Mouse (Mus musculus): Measurements from ENCODE around the gene Plb1.

Gene Plb1

DNA sequence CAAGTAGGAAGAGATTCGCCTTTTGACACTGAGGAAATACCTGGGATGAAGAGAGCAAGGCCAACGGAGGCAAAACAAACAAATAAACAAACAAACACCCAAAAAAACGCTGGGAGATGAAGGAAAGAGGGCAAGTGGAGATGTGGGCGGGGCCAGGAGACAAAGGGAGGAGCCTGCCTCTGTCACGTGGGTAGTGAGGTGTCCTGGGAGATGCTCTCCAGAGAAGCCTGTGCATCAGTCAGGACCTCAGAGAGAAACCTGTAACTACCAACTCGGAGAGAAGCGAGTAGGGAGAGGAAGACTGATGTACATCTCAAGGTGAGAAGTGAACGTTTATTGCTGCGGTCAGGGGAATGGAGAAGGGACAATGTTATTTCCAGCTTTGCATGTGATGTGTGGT, at the start of gene Plb1:
Gene Plb1 (plus strand): TSS at position 235 of the 400 bp plus-strand sequence.
- POLR2A ChIA-PET = no interaction called here
- CTCF ChIA-PET = no interaction called here

DNA sequence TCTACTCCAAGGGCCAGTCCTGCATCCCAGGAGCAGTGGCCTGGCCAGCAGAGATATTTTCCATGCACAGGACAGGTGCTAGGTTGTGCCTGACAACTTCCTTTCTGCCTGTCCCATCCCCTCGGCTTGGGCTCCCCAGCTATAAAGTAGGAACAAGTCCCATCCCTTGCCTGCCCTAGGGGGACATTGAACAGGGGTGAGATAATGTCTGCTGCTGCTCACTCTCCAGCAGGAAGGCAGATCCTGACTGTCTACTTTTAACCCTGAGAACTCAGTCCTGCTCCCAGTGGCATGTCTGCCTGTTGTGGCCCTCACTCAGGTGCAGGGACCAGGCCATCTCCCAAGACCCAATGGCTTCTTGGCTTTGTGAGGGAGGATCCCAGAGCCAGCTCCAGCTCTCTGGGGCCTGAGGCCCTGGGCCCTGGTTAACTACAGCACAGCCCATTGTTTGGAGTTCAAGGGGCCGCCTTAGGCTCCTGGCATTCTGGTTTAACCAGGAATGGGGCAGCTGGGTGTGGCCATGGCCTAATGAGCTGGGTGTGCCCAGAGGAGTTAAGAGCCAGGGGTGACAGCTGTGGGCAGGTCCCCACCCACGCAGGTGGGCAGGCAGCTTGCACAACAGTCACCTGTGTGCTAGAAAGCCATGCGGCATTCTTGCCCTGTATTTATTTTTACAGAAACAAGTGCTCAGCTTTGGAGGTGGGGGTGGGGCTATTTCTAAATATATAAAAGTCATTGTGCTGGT, 49.5 kb upstream of the Plb1 start:
- CTCF ChIA-PET = interaction anchor here in 3 of 4 experiments (0.7 to 2.0 kb wide), 6 partner anchors 15 to 584 kb away, joined by 3 to 8 read pairs (median 4); no protein-coding TSS in a partner anchor
- POLR2A ChIA-PET = interaction anchor here in 3 of 4 experiments (0.7 to 1.5 kb wide), 8 partner anchors 11 to 586 kb away, joined by 3 to 6 read pairs (median 4); partner anchors contain the start of gene Mrpl33 (in 1 of the 3)

DNA sequence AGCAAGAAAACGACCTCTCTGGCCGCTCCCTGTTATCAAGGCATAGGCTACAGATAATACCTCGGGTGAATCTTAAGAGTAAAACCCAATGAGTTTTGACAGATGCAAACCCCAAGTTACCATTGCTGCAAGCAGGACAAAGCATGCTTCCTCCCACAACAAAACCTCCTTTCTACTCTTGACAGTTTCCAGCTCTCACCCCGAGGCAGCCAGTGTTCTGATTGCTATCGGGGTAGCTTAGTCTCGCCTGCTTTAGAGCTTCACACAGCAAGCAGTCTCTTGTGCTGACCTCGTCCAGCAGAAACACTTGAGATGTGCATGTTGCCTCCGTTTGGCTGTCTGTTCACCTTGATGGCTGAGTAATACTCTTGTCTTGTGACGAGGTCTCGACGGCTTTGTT, 44.8 kb upstream of the Plb1 start:
- CTCF ChIA-PET = no interaction called here
- POLR2A ChIA-PET = interaction anchor here in 1 of 4 experiments (1.3 kb wide), 1 partner anchor 14 kb away, joined by 3 read pairs; no protein-coding TSS in a partner anchor

DNA sequence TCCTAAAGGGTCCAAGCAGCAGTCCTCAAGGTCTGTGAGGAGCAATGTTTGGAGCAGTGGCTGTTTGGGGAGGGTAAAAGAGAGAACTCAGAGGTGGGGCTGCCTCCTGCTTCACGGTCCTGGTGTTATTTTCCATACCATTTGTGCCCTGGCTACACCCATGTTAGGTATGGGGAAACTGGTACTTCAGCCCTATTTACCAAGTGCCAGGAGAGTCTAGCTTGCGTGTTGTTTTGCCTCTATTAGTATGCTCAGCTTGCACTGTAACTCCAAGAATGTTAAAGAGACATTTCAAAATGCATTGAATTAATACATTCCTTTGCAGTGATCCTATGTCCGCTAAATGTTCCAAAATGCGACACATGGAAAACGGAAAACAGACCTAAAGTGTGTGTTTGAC, 41.2 kb upstream of the Plb1 start:
- ChIA-PET CTCF (interaction anchor here in 2 of 4 experiments (0.6 to 0.7 kb wide), 2 partner anchors 274 to 592 kb away, joined by 3 read pairs; no protein-coding TSS in a partner anchor), POLR2A (no interaction called here)

DNA sequence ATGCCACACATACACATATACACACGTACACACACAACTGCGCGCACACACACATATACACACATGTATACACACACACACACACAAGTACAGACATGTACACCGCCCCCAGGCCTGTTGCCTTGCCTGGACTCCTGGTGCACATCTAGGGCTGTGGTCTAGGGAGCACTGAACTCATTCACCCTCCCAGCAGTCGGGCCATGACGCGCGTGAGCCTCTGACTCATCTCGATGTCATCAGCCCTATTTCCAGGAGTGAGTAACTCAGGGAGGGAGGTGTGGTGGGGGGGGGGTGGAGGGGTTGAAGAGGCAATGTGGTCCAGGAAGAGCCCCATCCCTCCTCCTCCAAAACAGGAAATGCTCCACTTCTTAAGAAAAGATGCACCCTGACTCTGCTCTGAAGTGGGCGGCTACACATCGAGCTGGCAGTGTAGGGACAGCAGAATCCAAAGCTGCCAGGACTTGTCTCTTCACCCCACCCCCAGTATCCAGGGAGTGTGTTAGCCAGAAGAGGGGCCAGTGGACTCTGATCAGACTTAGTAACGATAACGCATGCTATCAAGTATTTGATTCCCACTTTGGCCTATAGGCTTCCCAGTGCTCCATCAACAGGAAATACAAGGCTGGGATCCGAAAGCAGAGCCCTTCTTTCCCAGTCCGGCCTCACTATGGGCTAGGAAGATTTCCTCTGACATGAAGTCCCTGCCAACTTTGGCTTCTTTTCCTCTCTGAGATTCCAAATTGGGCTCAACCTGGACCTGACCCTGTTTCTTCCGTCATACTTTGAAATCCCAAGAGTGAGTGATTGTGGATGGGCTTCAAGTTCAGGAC, 40.3 kb upstream of the Plb1 start:
- ChIA-PET POLR2A (interaction anchor here in 1 of 4 experiments (0.6 to 1.2 kb wide), 2 partner anchors 21 to 22 kb away, joined by 3 read pairs; no protein-coding TSS in a partner anchor), CTCF (interaction anchor here in 1 of 4 experiments (0.6 to 0.7 kb wide), 2 partner anchors 53 to 621 kb away, joined by 3 to 4 read pairs; no protein-coding TSS in a partner anchor)

DNA sequence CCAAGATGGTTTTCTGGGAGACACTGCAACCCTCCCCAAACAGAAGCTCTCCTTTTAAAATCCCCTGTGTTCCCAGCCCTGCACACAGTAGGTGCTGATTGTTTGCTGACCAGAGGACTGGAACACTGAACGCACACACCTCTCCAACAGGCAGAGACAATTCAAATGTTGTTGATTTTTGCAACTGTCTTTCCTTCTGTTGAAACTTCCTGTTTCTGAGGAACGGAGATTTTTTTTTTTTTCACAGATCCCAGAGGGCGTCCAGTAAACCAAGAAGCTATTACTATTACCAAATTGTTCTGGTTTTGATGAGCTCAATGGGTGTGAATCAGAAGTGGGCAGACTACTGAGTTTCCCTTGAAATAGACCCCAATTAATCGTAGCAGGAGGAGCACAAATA, 38.3 kb upstream of the Plb1 start:
- ChIA-PET POLR2A (interaction anchor here in 2 of 4 experiments (0.7 to 0.8 kb wide), 3 partner anchors 18 to 596 kb away, joined by 3 to 4 read pairs (median 3); no protein-coding TSS in a partner anchor), CTCF (interaction anchor here in 2 of 4 experiments (0.9 to 1.0 kb wide), 2 partner anchors 268 to 598 kb away, joined by 3 read pairs; partner anchors contain the start of gene Mrpl33 (in 1 of the 2))

DNA sequence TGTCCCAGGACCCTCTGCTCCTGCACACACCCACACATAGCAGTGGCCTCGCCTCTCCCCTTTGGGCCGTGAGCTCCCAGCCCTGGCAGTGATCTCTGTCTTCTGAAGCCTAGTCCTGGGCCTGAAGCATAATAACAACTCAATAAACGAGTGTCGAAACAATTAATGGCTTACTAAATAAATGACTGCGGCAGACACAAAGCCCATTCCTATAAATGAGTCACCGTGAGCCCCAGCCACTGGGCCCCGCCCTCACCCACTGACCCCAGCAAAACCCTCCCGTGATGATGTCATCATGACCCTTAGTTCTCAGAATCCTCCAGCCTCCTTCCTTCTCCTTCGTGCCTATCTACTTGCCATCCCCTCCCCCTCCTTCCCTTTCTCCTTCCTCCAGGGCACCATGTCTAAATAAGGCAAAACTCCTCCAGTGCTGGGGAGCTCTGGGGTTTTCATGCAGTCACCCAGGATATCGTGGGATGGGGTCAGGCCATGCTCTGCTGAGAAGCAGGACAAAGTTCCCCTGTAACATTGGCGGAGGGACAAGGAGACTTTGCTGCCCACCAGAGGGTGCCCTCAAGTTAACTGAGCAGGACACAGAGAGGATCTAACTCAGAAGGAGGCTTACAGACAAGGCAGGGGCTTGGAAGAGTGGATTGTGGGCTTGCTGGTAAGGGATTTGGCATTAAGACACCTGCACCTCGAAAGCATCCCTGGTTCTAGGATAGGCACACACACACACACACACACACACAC, 36.5 kb upstream of the Plb1 start:
- ChIA-PET CTCF (interaction anchor here in 2 of 4 experiments (0.5 to 1.0 kb wide), 4 partner anchors 9 to 839 kb away, joined by 3 to 4 read pairs (median 3); no protein-coding TSS in a partner anchor), POLR2A (interaction anchor here in 1 of 4 experiments (1.0 to 1.4 kb wide), 3 partner anchors 13 to 597 kb away, joined by 3 read pairs; no protein-coding TSS in a partner anchor)

DNA sequence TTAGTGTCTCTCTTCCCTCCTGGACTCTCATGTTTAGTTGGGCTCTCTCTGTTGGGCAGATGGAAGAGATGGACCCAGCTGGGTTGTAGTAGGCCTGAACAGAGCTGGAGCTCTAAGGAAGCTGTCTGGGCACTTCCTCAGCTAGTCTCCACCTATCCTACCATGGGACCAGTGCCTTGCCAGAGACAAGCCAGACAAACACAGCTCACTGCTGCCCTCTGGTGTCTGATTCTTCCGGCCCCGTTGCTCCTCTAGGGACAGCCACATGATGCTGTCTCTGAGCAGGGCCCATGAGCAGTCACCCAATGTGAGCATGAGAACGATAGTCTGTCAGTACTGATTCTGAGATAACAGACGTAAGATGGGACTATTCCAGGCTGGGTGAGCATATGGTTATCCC, 34.8 kb upstream of the Plb1 start:
- POLR2A ChIA-PET = interaction anchor here in 2 of 4 experiments (0.9 to 1.5 kb wide), 8 partner anchors 10 to 601 kb away, joined by 3 to 9 read pairs (median 4); partner anchors contain the start of gene Mrpl33 (in 1 of the 2)

DNA sequence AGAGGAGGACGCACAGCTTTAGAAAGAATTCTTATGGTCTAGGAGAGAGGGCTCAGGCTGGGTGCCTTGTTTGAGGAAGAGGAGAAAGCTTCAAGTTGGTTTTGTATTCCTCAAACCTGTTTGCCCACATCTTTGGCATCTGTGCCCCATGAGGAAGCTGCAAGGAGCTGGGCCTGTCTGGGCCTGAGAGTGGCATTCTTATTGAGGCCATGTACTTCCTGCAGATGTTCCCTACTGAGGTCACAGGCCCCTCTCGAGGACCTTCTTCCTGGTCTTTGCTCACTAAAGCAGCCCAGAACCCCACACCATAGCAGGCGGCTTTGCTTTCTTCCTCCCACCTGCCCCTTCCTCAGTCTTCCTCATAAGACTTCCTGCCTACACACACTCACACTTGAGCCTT, 33.4 kb upstream of the Plb1 start:
- ChIA-PET POLR2A (interaction anchor here in 2 of 4 experiments (0.9 to 1.3 kb wide), 3 partner anchors 8 to 603 kb away, joined by 3 read pairs; partner anchors contain the start of gene Mrpl33 (in 1 of the 2)), CTCF (interaction anchor here in 3 of 4 experiments (0.6 to 4.7 kb wide), 5 partner anchors 10 to 636 kb away, joined by 3 to 59 read pairs (median 7); partner anchors contain the start of gene Mrpl33 (in 1 of the 3))

More for the DNA sequence above, 34.8 kb upstream of the Plb1 start:
- CTCF ChIA-PET = interaction anchor here (0.5 to 4.7 kb wide), 34 partner anchors 9 to 979 kb away, joined by 3 to 59 read pairs (median 4); partner anchors contain the start of gene Mrpl33 (in 3 of the 4)

DNA sequence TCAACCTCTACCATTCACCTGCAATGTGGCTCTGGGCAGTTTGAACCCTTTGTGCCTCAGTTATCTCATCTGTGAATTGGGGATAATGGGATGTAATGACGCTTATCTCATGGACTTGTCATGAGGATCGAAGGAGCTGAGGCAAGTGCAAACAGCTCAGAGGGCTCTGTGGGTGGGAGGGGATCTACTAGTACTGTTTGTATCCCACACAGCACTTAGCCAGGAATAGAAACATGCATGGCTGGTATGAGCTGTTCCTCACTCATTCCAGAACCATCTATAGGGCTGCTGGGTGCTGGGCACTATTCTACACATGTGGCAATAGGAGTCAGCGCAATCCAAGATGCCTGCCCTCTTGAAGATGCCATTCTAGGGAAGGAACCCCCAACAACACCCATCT, 32.9 kb upstream of the Plb1 start:
- ChIA-PET POLR2A (interaction anchor here in 1 of 4 experiments (1.3 kb wide), 1 partner anchor 23 kb away, joined by 3 read pairs; no protein-coding TSS in a partner anchor), CTCF (interaction anchor here in 2 of 4 experiments (0.6 to 4.7 kb wide), 3 partner anchors 32 to 637 kb away, joined by 3 to 59 read pairs (median 7); partner anchors contain the start of gene Mrpl33 (in 1 of the 2))

DNA sequence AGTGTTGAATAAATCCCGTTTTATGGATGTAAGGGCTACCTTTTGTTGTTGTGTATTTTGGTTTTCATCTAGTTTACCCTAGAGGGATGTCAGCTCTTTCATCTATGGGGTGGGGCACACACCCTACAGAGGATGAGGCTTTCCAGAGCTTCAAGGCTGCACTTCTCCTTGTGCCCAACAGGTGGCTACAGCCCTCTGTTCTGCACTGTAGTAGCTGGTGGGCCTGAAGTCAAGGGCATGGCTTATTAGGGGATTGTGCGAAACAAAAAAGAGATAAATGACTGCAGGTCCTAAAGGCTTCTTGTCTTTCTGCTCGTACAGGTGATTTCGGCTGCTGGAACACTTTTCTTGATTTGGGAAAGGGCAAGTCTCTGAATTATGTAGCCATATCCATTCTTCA, 27.9 kb upstream of the Plb1 start:
- POLR2A ChIA-PET = interaction anchor here in 2 of 4 experiments (0.9 to 1.1 kb wide), 2 partner anchors 12 to 22 kb away, joined by 3 to 4 read pairs; no protein-coding TSS in a partner anchor
- CTCF ChIA-PET = interaction anchor here (0.5 to 3.2 kb wide), 28 partner anchors 8 to 1879 kb away, joined by 3 to 13 read pairs (median 4); partner anchors contain the start of gene Mrpl33 (in 1 of the 4)

DNA sequence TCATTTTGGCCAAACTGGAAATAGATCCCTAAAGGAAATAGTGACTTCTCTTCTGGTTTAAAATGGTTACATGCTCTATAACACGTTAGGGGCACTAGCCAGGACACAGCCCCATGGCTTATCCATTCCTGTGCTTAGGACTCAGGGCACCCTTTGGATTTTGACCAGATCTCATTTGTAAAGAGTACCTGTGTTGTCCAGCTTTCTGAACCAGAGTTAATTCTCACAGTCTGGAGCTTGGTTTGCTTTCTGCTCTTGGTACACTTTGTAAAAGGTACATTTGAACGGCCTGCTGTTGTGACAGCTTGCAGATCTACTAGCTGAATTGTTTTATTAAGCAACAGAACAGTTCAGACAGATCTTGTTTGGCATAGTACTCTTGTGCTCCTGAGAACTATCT, 25.8 kb upstream of the Plb1 start:
- POLR2A ChIA-PET = interaction anchor here in 2 of 4 experiments (0.6 to 1.3 kb wide), 3 partner anchors 8 to 579 kb away, joined by 3 read pairs; no protein-coding TSS in a partner anchor

DNA sequence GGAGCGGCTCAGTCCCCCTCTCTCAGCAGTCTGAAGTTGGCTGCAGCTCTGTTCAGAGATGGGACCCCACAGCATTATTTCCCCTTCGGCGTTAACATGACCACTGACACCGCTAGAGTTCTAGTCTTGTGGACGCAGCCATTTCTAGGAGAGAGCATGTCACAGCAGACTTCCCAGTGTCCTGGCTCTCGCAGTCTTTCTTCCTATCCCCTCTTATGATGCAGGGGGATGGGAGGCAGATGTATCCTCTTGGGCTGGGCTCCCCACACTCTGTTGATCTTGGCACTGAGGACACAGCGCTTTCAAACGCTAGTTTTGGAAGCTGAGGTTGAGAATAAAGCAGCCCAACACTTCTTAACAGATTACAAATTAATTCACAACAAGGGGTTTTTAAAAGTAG, 24.0 kb upstream of the Plb1 start:
- CTCF ChIA-PET = interaction anchor here in 1 of 4 experiments (0.9 kb wide), 1 partner anchor 610 kb away, joined by 3 read pairs; no protein-coding TSS in a partner anchor
- POLR2A ChIA-PET = interaction anchor here in 1 of 4 experiments (1.3 kb wide), 1 partner anchor 8 kb away, joined by 4 read pairs; no protein-coding TSS in a partner anchor

More for the DNA sequence above, 25.8 kb upstream of the Plb1 start:
- CTCF ChIA-PET = interaction anchor here in 1 of 4 experiments (3.2 kb wide), 1 partner anchor 10 kb away, joined by 12 read pairs; no protein-coding TSS in a partner anchor

DNA sequence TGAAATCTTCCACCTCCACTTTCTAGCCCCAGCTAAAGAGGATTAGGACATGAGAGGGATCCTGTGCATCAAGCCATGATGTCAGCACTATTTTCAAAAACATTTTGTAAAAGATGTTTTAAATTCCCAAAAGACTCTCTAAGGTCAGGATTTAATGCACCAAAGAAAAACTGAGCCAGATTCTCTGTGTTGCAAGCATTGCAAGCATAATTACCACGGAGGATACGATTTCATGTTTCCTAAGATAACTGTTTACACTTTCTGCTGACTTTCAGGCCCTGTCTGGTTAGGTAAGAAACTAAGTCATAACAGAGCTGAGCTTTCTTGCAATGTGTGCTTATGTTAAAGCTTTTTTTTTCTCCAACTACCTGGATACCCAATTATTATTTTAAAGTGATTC, 21.5 kb upstream of the Plb1 start:
- CTCF ChIA-PET = interaction anchor here in 2 of 4 experiments (0.6 to 1.6 kb wide), 2 partner anchors 13 to 72 kb away, joined by 4 to 7 read pairs; no protein-coding TSS in a partner anchor
- POLR2A ChIA-PET = no interaction called here

DNA sequence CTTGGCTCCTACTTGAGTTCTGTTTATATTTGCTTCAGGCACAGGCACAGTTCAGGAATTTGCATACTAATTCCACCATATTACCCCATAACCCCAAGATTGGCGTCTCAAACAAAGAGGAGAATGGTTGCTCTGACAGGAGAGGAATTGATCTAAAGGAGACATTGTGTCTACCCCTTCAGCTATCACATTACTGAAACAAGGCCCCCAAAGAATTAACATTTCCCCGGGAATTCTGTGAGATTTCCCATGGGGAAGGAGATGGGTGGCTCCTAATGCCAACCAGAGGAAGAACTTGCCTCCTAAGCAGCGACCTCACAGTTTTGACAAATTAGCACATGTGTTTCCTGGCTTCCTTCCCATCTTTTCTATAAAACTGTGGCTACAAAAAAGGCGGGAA, 18.8 kb upstream of the Plb1 start:
- ChIA-PET POLR2A (no interaction called here), CTCF (interaction anchor here in 2 of 4 experiments (0.9 to 1.5 kb wide), 4 partner anchors 9 to 286 kb away, joined by 3 to 5 read pairs (median 4); no protein-coding TSS in a partner anchor)

DNA sequence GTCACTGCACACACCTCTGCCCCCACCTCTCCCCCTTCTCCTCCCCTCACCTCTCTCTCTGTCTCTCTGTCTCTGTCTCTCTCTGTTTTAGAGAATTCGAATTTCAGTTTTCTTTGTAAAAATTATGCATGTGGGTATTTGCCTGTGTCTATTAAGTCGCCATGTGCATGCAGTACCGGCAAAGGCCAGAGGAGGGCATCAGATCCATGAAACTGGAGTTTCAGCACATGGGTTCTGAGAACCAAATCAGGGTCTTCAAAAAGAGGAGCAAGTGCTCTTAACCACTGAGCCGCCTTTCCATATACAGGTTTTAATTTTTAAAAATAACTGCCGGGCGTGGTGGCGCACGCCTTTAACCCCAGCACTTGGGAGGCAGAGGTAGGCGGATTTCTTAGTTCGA, 17.0 kb upstream of the Plb1 start:
- CTCF ChIA-PET = no interaction called here

DNA sequence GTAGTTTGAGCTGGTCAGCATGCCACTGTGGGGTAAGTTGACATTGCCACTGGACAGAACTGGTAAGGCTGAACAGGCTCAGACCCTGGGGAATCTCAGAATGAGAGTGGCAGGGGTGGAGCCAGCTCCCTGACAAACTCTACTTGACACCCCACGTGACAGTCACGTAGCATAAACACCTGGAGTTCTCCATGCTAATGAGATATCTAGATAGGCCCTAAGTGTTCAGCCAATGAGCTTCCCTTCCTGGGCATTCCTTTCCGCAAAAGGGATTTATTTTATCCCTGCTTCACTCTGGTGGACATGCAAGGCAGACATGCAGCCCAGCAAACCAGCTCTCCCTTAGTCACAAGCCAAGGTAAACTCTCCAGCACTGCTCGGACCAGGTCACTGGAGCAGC, 16.0 kb upstream of the Plb1 start:
- POLR2A ChIA-PET = interaction anchor here in 3 of 4 experiments (0.6 to 3.0 kb wide), 20 partner anchors 8 to 632 kb away, joined by 3 to 13 read pairs (median 3); partner anchors contain the start of genes Babam2 (in 1 of the 3), Mrpl33 (in 1 of the 3), Ppp1cb (in 1 of the 3) and Rbks (in 1 of the 3)
- CTCF ChIA-PET = interaction anchor here in 3 of 4 experiments (0.5 to 2.5 kb wide), 13 partner anchors 11 to 619 kb away, joined by 3 to 13 read pairs (median 4); partner anchors contain the start of gene Mrpl33 (in 1 of the 3)

More for the DNA sequence above, 17.0 kb upstream of the Plb1 start:
- POLR2A ChIA-PET = interaction anchor here in 1 of 4 experiments (1.4 kb wide), 1 partner anchor 88 kb away, joined by 5 read pairs; no protein-coding TSS in a partner anchor
